Mouse (Mus musculus) heart, adult 18-20 months (tissue): Measurements from ENCODE around the gene Fam110a. TPM values are rescaled to one million over a fixed set of nuclear protein-coding genes. Genes with fewer than 3 reads are reported as not detected.

ENCODE experiments used
- DNase-seq, 2 experiments: peaks; one replicate each; pipeline ENCODE4 v3.0.0; 2021 to 2022; ENCODE audit warnings: mixed read lengths in 1 of 2
- microRNA-seq, 2 experiments: library from miRNA; unstranded; fragments of <30 nt; microRNA quantifications; one replicate each; pipeline ENCODE4 v1.2.0; 2022
- total RNA-seq, 2 experiments: library from RNA; stranded (reverse); gene quantifications; 2 replicates each; pipeline ENCODE4 v1.2.3; 2021

Gene Fam110a
- total RNA-seq, 2 experiments from 2014 or later, result 3.4 to 3.7 TPM

GRCm38 (mm10) chr2:151937893-151938292 lies 42.1 kb downstream of the Fam110a start:
- peak; percentile 50 to 65 for DNase-seq

- DNase-seq, result peak; percentile 76 to 93
Observed at GRCm38 (mm10) chr2:151930389-151931074, 49.5 kb downstream of the Fam110a start.

- DNase-seq, result no peak
Observed at GRCm38 (mm10) chr2:151927103-151927502, 52.9 kb downstream of the Fam110a start.

- no peak for DNase-seq
Observed at GRCm38 (mm10) chr2:151925715-151926114, 54.3 kb downstream of the Fam110a start.

- no peak for DNase-seq
Observed at GRCm38 (mm10) chr2:151924276-151924675, 55.7 kb downstream of the Fam110a start.

GRCm38 (mm10) chr2:151921596-151921995 lies 58.4 kb downstream of the Fam110a start:
- DNase-seq, result peak; percentile 65 to 82

- no peak for DNase-seq
Observed at GRCm38 (mm10) chr2:151921068-151921467, 59.0 kb downstream of the Fam110a start.

Small RNA genes within 50 kb of the gene (microRNA-seq; reads per million reads assigned to microRNA genes)
- 0 to 0.27 reads per million in 2 experiments for gene Mir1953

Other genes starting within 250 kb of the Fam110a start
- gene Psmf1, start 236.0 kb downstream of the Fam110a start, total RNA-seq, result 10 to 100 TPM; 21.1 to 26.3 TPM
- gene Rspo4, start 137.3 kb downstream of the Fam110a start, total RNA-seq, result not detected
- under 1 TPM; 0.28 to 0.35 TPM for gene Angpt4, start 69.0 kb downstream of the Fam110a start, total RNA-seq
- gene Slc52a3, start 16.3 kb upstream of the Fam110a start, total RNA-seq, result 1 to 10 TPM; 1.6 to 2.9 TPM
- not detected for gene Scrt2, start 101.3 kb upstream of the Fam110a start, total RNA-seq
- 10 to 100 TPM; 18.8 to 20.3 TPM for gene Srxn1, start 125.3 kb upstream of the Fam110a start, total RNA-seq
- gene Tcf15, start 163.3 kb upstream of the Fam110a start, total RNA-seq, result 10 to 100 TPM; 16.4 to 18.9 TPM
- 10 to 100 TPM; 96.8 to 97.5 TPM for gene Csnk2a1, start 246.6 kb upstream of the Fam110a start, total RNA-seq